Mouse (Mus musculus) megakaryocyte, embryonic 14.5 days (primary cell): ENCODE measurements around the gene Cbx7.

ENCODE experiments used
- FLI1 ChIP-seq: IDR thresholded peaks from 2 replicates; pipeline ENCODE4 v1.6.1; 2012; ENCODE audit warnings: low read length, inconsistent platforms, mixed read lengths
- GATA1 ChIP-seq: IDR thresholded peaks from 3 replicates; pipeline ENCODE4 v1.6.1; 2012; ENCODE audit warnings: mixed read lengths, low read length, inconsistent platforms, borderline replicate concordance

GRCm38 (mm10) chr15:79944948-79945347 lies 26.0 kb downstream of the Cbx7 start:
- TF ChIP-seq FLI1: no peak
- no peak for TF ChIP-seq GATA1
